Mouse (Mus musculus): ENCODE data around the gene Slc7a8. TPM values are rescaled to one million over a fixed set of nuclear protein-coding genes. Genes with fewer than 3 reads are reported as not detected.
"Not testable (repeated sequence)": the region's sequence is repeated elsewhere in the genome, so short reads cannot be mapped to it uniquely, and the experiment has no call there.

The Slc7a8 gene
- total RNA-seq, 2 experiments from 2014 or later, result 33.7 to 36.5 TPM

DNA sequence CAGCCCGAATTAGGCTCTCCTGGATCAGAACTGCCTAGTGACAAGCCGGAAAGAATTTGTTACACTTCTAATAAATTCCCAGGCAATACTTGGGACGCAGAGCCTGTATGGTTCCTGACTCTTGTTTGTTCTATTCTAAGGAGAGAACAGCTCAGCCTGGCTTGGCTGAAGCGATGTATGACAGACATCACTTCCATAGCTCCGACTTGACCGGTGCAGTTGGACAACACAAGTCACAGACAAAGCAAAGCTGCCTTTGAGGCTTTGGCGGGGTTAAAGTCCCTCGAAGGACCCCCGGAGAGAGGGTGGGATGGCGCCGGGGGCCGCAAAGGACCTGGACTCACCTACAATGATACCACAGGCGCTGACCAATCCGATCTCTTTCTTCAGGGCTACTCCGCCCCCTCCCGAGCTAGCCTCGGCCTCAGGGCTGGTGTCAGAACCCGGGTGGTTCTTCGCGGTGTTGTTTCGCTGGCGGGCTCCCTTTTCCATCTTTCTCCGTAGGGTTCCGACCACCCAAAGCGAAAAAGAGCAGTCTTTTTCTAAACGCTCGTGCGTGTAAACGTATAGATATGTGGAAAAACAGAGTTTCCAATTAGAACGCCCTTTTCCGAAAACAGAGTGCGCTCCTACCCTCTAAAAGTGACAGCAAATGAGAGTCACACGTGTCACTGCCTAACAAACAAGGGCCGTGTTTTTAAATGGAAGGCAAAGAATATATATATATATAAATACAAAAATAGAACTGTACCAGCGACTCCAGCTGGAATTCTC, 723 bp downstream of the Slc7a8 start:
- intact Hi-C loops (cut with DNase I), result loop anchor here (2.0 kb wide), 1 partner anchor 66 kb away; no protein-coding TSS in a partner anchor
- DNase-seq, result peak; percentile 49

DNA sequence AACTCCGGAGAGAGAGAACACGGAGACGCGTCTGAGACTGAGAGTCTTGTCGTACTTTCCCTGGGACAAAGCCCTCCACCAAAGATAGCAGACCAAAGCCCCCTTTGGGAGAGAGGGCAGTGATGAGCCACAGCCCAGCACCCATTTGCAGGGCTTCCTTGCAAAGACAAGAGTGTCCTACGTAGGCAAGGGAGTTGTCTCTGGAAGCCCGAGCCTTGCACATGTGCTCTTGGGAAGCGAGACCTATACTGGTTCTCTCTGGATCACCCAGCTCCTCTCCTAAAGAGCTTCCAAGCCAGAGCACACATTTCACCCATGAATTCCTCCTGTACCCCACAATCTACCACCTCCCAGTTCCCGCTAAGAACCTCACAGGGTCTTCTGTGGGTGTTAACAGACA, 1.7 kb downstream of the Slc7a8 start:
- no peak for DNase-seq
- intact Hi-C loops (cut with DNase I), result loop anchor here (2.0 kb wide), 1 partner anchor 65 kb away; no protein-coding TSS in a partner anchor

DNA sequence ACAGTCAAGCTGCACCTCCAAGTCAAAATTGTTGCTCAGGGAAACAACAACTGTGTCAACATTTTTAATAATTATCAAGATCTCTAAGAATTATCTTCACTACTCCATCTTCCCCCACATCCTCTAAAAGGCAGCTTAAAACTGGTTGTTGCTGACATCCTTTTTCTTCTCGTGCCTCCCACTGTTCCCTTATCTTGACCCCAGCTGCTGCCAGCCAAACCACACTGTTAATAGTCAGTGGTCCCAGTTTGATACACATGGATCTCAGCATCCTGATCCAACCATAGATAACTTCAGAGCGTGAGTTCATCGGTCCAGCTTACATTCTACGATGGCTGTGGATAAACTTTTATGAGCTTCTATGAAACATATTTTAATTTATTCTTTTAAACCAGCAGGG, 3.9 kb downstream of the Slc7a8 start:
- no peak for DNase-seq
- intact Hi-C loops (cut with DNase I), result no loop called here

DNA sequence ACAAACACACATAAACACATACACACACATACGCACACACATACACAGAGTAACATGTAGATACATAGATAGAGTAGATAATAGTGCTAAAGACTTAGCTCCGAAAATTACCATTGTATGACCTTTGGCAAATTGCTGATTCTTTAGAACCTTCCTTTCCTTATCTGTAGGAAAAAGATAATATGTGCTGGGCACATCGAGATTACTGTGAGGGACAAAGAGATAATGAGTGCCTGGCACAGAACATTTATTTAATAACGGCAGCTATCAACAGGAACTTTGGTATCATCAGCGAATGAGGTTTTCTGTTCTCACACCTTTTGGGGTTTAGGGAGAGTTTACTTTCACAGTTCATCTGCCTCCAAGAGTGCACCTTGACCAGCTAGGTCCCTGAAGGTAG, 5.0 kb downstream of the Slc7a8 start:
- DNase-seq, result no peak
- intact Hi-C loops (cut with DNase I), result no loop called here

DNA sequence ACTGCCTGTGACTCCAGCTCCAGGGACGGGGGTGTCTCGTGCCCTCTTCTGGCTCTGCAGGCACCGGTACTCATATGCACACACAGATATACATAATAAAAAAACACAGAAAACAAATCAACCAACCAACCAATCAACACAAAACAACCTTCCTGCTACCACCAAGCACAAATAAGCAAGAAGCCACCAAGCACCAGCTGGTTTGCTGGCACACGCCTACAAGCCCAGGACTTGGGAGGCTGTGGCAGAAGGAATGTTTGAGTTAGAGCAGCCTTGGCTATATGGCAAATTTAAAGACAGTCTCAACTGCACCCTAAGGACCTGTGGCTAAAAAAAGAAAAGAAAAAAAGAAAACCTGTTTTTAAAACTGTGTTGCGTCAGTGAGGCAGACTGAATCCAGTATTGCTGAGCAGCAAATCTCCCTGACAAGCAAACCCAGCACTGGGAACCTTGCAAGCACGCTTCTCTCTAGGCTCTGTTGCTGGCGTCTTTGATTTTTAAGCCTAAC, 6.2 kb downstream of the Slc7a8 start:
- no peak for DNase-seq
- intact Hi-C loops (cut with DNase I), result no loop called here

DNA sequence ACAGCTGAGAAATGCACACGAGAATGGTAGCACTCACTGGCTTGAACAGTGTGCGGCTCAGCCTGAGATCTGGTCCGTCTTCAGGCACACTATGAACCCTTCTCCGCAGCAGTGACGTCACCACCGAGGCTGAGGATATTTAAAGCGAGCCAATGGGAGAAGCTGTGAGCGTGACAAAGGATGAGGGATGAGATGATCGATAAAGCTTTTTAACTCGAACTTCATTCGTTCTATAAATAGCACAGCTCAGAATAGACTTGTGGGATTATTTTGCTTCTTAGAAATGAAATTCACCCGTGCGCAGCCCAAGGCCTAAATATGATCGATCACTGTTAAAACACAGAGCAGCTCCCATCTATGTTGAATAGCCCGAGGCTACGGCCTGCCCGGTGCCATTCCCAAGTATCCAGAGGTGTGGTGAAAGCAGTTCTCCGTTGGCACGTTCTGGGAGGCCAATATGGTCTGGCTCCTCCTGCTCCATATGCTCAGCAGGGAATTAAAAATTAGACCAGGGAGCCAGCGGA, 9.4 kb downstream of the Slc7a8 start:
- DNase-seq, result no peak
- intact Hi-C loops (cut with DNase I), result no loop called here

DNA sequence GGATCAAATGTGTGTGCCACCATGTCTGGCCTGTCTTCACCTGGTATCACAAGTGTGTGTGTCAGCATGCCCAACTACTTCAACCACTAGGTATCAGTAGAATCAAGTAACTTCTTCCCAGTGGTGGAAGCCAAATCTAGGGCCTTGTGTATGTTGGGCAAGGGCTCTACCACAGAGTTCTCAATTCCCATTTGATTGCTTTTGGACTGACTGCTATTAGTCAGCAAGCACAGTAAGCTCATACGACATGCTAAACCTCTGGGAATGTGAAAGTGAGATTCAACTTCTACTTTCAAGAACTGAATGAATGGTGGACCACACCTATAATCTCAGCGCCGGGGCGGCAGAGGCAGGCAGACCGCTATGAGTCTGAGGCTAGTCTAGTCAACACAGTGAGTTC, 11.4 kb downstream of the Slc7a8 start:
- intact Hi-C loops (cut with DNase I), result no loop called here
- no peak for DNase-seq

DNA sequence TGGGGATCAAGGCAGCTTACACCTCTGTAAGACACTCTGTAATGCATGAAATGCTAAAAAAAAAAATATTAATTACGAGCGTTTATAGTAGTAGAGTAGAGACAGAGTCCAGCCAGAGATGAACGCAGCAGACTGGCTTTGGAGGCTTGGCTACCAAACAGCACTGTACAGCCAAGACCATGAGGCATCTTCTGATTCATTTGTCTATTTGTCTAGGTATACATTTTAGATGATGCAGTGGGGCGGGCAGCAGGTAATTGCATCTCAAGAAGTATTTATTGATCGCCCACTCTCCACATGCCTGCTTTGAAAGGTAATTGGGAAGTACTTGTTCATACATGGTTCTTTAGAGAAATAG, 12.7 kb downstream of the Slc7a8 start:
- DNase-seq, result no peak
- intact Hi-C loops (cut with DNase I), result no loop called here

DNA sequence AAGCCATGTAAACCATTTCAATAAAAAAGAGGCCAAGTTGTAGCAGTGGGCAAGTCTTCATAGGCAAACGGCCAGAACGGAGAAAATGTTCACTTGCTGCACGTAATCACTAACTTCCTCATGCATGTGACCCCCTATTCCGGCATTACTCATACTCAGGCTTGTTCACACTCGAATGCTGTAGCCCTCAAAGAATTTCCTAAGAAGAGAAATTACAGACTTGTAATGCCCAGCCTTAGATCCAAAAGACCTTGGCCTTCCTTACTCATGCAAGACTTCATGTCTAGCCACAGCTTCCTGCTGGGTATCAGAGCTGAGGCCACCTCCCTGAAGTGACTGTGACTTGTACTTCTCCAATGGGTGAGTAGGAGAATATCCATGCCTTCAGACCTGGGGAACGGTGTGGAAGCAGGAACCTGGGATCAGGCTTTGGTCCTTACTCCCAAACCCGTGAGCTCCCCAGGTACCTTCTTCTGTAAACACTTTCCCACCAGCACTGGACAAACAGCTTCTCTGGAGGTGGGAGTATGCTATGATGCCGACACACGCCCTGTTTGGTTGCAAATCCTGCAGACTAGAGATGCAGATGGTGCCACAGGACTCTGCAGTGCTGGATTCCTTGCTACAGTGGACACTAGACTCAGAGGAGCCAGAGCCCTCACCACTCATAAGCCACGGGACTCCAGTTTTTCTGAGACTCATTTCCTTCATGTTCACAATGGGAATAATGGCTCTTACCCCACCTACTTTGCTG, 13.3 kb downstream of the Slc7a8 start:
- no peak for DNase-seq
- intact Hi-C loops (cut with DNase I), result no loop called here

DNA sequence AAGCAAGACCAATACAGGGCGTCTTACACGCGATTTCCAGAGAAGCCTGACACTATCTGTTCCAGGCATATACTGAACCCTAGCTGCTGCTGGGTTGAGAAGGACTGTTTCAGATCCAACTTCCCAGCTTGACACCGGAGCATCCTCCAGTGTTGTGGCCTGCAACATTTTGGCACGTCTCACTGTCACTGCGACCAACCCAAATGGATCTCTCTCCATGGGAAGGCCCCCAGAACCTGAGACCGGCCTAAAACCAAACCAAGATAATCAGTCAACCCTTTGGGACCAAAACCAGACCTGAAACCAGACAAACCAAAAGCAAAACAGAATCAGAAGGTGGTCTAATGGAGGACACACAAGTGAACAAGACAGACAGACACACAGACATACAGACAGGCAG, 14.8 kb downstream of the Slc7a8 start:
- intact Hi-C loops (cut with DNase I), result not testable (repeated sequence)

DNA sequence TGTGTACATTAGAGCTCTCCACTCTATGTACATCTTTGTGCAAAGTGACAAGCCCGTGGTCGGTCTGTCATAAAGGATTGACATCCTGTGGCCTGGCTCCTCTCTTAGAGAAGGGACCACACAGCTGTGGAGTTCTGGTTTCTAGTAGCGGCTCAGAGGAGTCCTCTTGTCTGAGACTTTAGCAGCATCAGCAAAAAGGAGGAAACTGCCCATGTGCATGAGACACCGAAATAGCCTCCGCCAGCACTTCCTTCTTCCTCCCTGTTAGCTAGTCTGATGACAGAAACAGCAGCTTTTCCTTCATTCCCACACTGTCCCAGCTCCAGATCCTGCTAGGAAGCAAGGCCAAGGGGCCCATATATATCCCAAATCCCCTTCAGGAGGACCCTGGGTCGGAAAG, 25.4 kb downstream of the Slc7a8 start:
- intact Hi-C loops (cut with DNase I), result no loop called here
- DNase-seq, result no peak

More for the DNA sequence above, 14.8 kb downstream of the Slc7a8 start:
- DNase-seq, result not testable (repeated sequence)

DNA sequence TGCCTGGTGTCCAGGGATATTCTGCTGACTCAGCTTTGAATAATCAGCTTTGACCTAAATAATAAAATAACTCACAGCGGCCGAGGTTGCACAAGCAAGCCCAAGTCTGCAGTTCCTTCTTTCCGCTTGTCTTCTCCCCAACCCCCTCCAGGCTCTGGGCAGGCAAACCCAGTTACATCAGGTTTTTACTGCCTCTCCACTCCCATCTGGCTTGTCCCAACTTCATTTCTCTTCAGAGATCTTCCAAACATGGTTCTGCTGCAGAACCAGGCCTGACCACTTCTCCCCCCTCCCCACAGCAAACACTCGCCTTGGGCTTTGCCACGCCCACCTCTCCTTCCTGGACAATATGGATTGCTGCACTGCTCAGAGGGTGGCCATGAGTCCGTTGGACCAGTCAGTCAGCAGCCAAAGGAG, 27.1 kb downstream of the Slc7a8 start:
- intact Hi-C loops (cut with DNase I), result no loop called here
- DNase-seq, result peak; percentile 31

DNA sequence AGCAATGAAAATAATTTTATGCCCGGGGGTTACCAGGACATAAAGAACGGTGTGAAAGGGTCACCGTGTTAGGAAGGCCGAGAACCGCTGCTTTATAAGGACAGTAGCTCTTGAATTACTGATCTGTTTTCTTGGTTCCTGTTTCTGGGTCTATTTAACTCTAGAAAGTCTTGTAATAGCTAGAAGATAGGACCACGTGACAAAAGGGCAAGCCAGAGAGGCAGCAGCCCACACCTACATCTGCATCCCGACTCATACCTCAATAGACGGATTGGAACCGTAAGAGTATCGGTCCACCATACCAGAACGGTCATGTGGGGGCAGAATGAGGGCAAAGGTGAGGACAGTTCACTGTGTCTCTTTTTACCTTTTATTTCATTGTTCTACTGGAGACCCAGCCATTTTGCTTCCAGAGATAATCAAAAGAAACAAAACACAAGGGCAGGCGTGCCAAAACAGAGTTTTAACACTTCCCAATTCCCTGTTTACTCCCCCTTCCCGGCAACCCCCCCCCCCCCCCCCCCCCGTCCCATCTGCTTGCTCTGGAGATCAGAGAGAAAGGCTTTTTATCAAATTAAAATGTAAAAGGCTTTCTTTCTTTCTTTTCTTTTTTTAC, 27.7 kb downstream of the Slc7a8 start:
- no peak for DNase-seq
- intact Hi-C loops (cut with DNase I), result no loop called here

DNA sequence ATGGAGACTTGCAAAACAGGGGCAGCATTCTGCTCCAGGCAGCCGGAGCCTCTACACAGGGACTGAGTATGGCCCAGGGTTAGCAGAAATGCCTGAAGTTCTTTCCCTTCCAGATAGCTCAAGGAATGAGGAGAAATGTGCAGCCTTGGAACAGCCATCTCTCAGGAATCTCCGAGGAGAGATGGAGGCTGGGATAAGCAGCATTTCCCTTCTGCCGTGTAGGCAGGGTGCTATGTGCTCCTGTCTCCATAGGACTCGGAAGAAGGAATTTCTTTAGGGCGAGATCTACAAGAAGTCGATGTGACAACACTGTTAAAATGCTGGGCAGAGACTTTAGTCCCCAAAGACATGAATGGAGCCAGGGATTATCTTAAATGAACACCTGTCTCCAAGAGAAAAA, 28.8 kb downstream of the Slc7a8 start:
- intact Hi-C loops (cut with DNase I), result no loop called here
- DNase-seq, result no peak

DNA sequence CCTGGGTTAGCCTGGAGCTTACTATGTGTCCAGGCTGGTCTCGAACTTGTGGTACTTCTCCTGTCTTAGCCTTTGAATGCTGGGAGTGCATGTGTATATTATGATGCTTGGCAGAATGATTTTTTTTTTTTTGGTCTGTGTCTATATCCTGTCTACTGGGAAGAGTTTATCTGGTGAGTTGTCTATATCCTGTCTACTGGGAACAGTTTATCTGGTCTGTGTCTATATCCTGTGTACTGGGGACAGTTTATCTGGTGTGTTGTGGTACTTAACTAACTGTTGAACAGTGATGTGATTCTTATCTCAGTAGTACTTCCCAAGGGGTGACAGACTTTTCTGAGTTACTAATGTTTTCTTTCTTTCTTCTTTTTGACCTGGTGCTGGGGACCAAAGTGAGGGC, 30.0 kb downstream of the Slc7a8 start:
- DNase-seq, result no peak
- intact Hi-C loops (cut with DNase I), result no loop called here

DNA sequence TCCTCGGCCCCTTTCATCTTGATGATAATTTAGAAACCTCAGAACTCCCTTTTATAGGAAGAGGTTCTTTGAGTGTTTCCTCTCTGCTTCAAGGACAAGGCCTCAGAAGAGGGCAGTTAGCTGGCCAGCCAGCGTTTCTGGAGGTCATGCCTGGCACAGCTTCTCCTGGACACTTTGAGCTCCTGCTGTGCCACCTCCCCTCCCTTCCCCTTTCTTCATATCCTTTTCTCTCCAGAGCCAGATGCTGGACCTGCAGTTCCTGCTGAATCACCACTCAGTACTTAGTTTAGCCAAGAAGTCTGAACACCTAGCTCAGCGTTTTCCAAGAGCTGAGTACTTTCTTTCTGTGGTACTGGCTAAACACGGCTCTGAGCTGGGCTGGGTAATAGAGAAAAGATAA, 32.5 kb downstream of the Slc7a8 start:
- no peak for DNase-seq
- intact Hi-C loops (cut with DNase I), result no loop called here

DNA sequence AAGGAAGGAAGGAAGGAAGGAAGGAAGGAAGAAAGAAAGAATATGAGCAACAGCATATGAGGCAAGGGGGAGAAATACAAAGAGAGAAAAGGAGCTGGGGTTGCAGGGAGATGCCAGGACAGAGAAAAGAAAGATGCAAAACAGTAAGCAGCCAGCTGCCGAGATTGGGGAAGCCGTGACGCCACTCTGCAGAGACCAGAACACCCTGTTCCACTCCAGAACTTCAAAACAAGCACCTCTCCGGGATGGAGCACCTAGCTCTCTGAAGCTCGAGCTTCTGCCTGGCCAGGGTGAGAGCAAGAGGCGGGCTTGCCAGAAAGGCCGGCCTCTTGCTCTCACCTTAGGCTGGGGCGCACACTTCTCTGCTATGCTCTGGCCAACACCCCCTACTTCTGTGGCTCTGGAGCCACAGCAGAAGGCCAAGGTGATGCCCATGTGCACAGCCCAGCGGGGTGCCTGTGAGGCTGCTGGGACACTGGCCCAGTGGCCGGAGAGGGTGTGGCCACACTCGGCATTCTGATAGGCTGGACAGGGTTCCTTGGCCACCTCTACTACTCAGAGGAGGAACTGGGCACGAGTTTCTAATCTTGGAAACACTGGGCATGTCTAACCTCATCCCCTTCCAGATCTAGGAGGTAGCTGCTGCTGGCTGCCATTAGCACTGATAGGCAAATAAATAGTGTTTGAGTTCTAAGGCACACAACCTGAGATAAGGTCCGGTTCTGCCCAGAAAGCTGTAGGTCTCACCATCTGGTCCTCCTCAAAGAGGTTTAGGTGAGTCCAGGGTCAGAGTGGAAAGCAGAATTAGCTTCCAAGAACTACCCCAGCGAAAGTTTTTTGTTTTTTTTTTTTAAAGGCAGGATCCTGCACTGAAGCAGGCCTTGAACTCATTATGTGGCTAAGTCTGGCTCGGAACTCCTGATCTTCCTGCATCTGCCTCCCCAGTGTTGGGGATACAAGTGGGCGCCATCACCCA, 33.5 kb downstream of the Slc7a8 start:
- intact Hi-C loops (cut with DNase I), result no loop called here

DNA sequence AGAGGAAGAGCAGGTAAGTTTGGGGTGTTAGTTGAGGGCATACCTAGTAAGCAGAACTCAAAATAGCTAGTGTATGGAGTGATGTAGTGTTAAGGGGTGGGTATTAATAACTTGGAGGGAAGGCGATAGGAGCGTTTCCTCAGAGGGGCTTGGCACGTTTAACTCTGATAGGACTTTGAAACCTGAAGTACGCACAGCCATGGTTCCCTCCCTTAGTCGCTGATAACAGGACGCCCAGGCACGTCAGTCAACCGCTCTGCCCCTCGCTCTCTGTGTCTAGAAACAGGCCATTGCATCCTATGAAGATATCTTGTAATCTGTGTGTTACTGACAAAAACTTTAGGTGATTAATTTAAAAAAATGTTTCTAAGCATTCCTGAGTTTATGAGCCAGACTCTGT, 35.7 kb downstream of the Slc7a8 start:
- intact Hi-C loops (cut with DNase I), result no loop called here
- no peak for DNase-seq

More for the DNA sequence above, 33.5 kb downstream of the Slc7a8 start:
- DNase-seq, result no peak

DNA sequence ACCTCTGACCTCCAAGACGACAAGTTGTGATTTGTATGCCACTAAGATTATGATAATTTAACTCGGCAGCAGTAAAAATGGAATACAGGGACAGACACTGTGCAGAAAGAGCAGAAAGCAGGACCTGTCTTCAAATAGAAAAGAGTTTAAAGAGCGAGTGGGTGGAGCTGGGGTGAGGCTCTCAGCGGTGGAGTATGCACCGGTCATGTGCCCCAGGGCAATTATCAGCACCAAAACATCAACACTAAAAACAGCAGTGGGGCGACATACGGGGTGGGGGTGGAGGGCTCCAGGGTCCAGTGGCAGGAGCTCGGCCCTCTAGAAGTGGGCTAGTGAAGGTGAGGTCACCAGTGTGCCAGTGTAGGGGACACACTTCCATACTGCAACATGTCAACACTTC, 37.3 kb downstream of the Slc7a8 start:
- intact Hi-C loops (cut with DNase I), result no loop called here
- no peak for DNase-seq

DNA sequence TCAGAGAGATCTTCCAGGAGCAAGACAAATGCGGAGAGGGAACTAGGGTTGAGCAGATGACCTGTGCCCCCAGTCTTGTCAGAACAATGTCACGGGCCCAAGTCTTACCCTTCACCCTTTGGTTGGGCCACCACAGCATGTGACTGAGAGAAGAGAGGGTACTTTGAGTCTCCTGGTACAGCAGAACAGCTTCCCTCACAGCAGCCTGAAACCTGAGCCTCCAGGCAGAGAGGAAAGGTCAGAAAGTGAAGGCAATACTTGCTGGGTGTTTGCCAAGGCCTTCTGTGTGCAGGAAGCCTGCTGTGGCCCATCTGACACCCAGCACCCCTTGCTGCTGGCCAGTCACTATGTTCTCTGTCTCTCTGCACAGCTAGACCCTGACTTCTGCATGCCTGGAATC, 39.4 kb downstream of the Slc7a8 start:
- DNase-seq, result no peak
- intact Hi-C loops (cut with DNase I), result no loop called here

Measured in left cerebral cortex, postnatal 4 days (tissue).